8 mouse cellular contexts compared by ENCODE assay signal in genomic region chr2:49840573-49840972, GRCm38 (mm10). TPM values are rescaled to one million over a fixed set of nuclear protein-coding genes. Genes with fewer than 3 reads are reported as not detected.
DNase-seq lines count a peak whose midpoint lies in the region; ATAC-seq and TF ChIP-seq lines count a peak whose summit lies in the region.

No protein-coding gene starts in this region.

- H3K4me3 ChIP-seq in midbrain, embryonic 11.5 days (ENCODE audit: low read depth, low read length), result no peak overlapping the region
- no peak overlapping the region for H3K4me3 ChIP-seq in midbrain, embryonic 16.5 days (ENCODE audit: low read depth, low read length)
- H3K4me3 ChIP-seq in lung, embryonic 14.5 days (ENCODE audit: low read depth, low read length), result no peak overlapping the region

- no peak for TF ChIP-seq CTCF in lung, embryonic 14.5 days (IDR thresholded peaks at IDR 0.05; ENCODE audit: low read depth)

- peak; percentile 69 for DNase-seq in midbrain, embryonic 11.5 days (ENCODE audit: low spot score, missing footprints)
- DNase-seq in heart, postnatal 25 days (ENCODE audit: low spot score), result peak; percentile 15
- DNase-seq in lung, embryonic 14.5 days, result peak; percentile 83
- DNase-seq in thymus, postnatal 4 days, result no peak

- H3K27ac ChIP-seq in midbrain, embryonic 11.5 days (ENCODE audit: low read depth, low read length), result no peak overlapping the region
- H3K27ac ChIP-seq in midbrain, embryonic 16.5 days (ENCODE audit: low read length), result no peak overlapping the region
- H3K27ac ChIP-seq in lung, embryonic 14.5 days (ENCODE audit: low read depth), result no peak overlapping the region

- intact Hi-C loops in heart, postnatal 25 days (cut with DNase I), result no loop called here

- H3K36me3 ChIP-seq in midbrain, embryonic 11.5 days (ENCODE audit: control insufficient read depth, insufficient read depth, low read length), result no peaks in the 10 kb centered on the region
- H3K36me3 ChIP-seq in midbrain, embryonic 16.5 days (ENCODE audit: control insufficient read depth, insufficient read depth, low read length), result no peaks in the 10 kb centered on the region
- no peaks in the 10 kb centered on the region for H3K36me3 ChIP-seq in lung, embryonic 14.5 days (ENCODE audit: insufficient read depth)

- WGBS in midbrain, embryonic 11.5 days, result 62% methylated on average over 6 of the region's 6 CpGs
- WGBS in midbrain, embryonic 16.5 days, result 49% methylated on average over 6 of the region's 6 CpGs
- WGBS in lung, embryonic 14.5 days, result 19% methylated on average over 6 of the region's 6 CpGs

- H3K9me3 ChIP-seq in midbrain, embryonic 11.5 days (ENCODE audit: control insufficient read depth, low read length), result no peaks in the 10 kb centered on the region
- H3K9me3 ChIP-seq in midbrain, embryonic 16.5 days (replicated peaks; ENCODE audit: control insufficient read depth, low read length, poor library complexity, severe bottlenecking), result no peaks in the 10 kb centered on the region
- no peaks in the 10 kb centered on the region for H3K9me3 ChIP-seq in lung, embryonic 14.5 days (ENCODE audit: low read depth, low read length)

- no peak for ATAC-seq in midbrain, embryonic 11.5 days (ENCODE audit: low FRiP score)
- ATAC-seq in midbrain, embryonic 16.5 days, result no peak
- peak; percentile 76 for ATAC-seq in common myeloid progenitor, adult 5-6 weeks (replicated peaks; ENCODE audit: low read depth, poor library complexity, severe bottlenecking)
- peak; percentile 92 for ATAC-seq in lung, embryonic 14.5 days (ENCODE audit: insufficient read depth)
- ATAC-seq in granulocyte monocyte progenitor cell, adult 5-6 weeks (replicated peaks; ENCODE audit: poor library complexity, severe bottlenecking), result no peak
- ATAC-seq in monocyte, adult 5-6 weeks (replicated peaks; ENCODE audit: insufficient number of reproducible peaks, low FRiP score, low TSS enrichment, poor library complexity, severe bottlenecking), result no peak

- H3K4me2 ChIP-seq in midbrain, embryonic 11.5 days, result no peak overlapping the region
- no peak overlapping the region for H3K4me2 ChIP-seq in midbrain, embryonic 16.5 days (ENCODE audit: low read length)
- H3K4me2 ChIP-seq in lung, embryonic 14.5 days, result no peak overlapping the region

- H3K4me1 ChIP-seq in midbrain, embryonic 11.5 days (ENCODE audit: control insufficient read depth, insufficient read depth, low read length), result 0 out of 2 replicates have a peak, but pooled peaks cover 5% of the 10 kb centered on the region
- peaks cover 5% of the 10 kb centered on the region for H3K4me1 ChIP-seq in midbrain, embryonic 16.5 days (ENCODE audit: control insufficient read depth, insufficient read depth, low read length)
- no peaks in the 10 kb centered on the region for H3K4me1 ChIP-seq in lung, embryonic 14.5 days (ENCODE audit: insufficient read depth)

- H3K9ac ChIP-seq in midbrain, embryonic 11.5 days (ENCODE audit: low read length), result no peak overlapping the region
- H3K9ac ChIP-seq in midbrain, embryonic 16.5 days (ENCODE audit: low read depth, low read length), result no peak overlapping the region
- H3K9ac ChIP-seq in lung, embryonic 14.5 days, result no peak overlapping the region

- H3K27me3 ChIP-seq in midbrain, embryonic 11.5 days (ENCODE audit: control insufficient read depth, insufficient read depth, low read length), result no peaks in the 10 kb centered on the region
- H3K27me3 ChIP-seq in midbrain, embryonic 16.5 days (ENCODE audit: control insufficient read depth, insufficient read depth, low read depth, low read length), result no peaks in the 10 kb centered on the region
- no peaks in the 10 kb centered on the region for H3K27me3 ChIP-seq in lung, embryonic 14.5 days (ENCODE audit: insufficient read depth, low read length)

RNA-seq across cellular contexts. Expression of gene Lypd6b, which starts 53.1 kb away (rescaled TPM):
- polyA plus RNA-seq in midbrain, embryonic 11.5 days (2014; fragmentation: Nextera tagmentation; extraction: Ambion mirVana), result 0.36 and 0.87 TPM in 2 replicates
- 13.3 and 20.5 TPM in 2 replicates for polyA plus RNA-seq in midbrain, embryonic 16.5 days (2015; fragmentation: Nextera tagmentation; extraction: Ambion mirVana)
- total RNA-seq in common myeloid progenitor, adult 5-6 weeks (2017), result 4.7 TPM in 1 of 2 replicates, not detected in the other
- not detected for total RNA-seq in heart, postnatal 25 days (2021)
- polyA plus RNA-seq in lung, embryonic 14.5 days (2014; fragmentation: Nextera tagmentation; extraction: Ambion mirVana), result 1.2 and 2.0 TPM in 2 replicates
- total RNA-seq in granulocyte monocyte progenitor cell, adult 5-6 weeks (2014; fragmentation: Nextera tagmentation), result not detected in 2 replicates
- 0.10 TPM in 1 of 2 replicates, not detected in the other for total RNA-seq in granulocyte monocyte progenitor cell, adult 5-6 weeks (2017)
- 0.68 to 1.5 TPM in 2 of 3 replicates, not detected in the other for total RNA-seq in monocyte, adult 5-6 weeks (2017)

Comparison
In these comparisons a context has a peak if more than half of its experiments do, and no peak if none do; other contexts are left out.
1. ATAC-seq: peak in common myeloid progenitor, adult 5-6 weeks (single experiment) and lung, embryonic 14.5 days (single experiment); none in midbrain, embryonic 11.5 days (single experiment), midbrain, embryonic 16.5 days (single experiment), granulocyte monocyte progenitor cell, adult 5-6 weeks (single experiment) and monocyte, adult 5-6 weeks (single experiment).